Mouse (Mus musculus): ENCODE data around the gene Pyroxd2. TPM values are rescaled to one million over a fixed set of nuclear protein-coding genes. Genes with fewer than 3 reads are reported as not detected.

The Pyroxd2 gene
- polyA plus RNA-seq, 1 experiment from 2014 or later, result 1.7 TPM

DNA sequence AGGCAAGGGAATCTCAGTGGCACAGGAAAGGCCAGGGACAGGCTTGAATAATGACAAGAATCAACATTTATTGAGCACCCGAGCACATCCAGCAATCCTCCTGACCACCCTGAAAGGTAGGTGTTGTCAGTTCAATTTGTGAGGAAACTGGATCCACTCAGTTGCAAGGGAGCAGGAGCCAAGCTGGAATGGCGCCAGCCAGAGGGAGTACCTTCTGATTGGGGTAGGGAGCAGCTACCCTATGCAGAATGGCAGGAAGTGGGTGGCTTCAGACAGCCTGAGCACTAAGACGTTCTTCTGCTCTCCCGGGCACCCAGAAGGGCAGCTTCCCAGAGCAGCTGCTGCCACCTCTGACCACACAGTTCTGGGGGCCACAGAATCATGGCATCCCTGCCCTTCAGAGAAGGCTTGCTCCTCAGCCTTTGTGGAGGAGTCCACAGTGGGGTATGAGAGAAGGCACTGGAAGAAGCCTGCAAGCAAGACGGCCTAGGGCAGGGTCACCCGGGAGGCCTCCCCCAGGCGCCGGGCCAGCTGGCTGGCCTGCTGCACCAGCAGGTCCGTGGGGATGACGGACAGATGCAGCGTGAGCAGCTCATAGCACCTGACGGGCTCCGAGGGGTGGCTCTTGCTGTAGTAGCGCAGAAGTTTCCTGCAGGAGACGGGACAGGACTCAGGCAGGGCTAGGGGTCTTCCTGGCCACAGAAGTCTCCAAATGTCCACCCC, 2.7 kb upstream of the Pyroxd2 start:
- Histone ChIP-seq H3K36me3 (ENCODE audit: control insufficient read depth, insufficient read depth, low read length) (no peaks in the 10 kb centered on the region), H3K4me2 (ENCODE audit: low read length) (no peak overlapping the region), H3K9ac (ENCODE audit: low read length) (no peak overlapping the region), H3K27me3 (replicated peaks; ENCODE audit: control insufficient read depth, insufficient read depth, low read length) (no peaks in the 10 kb centered on the region), H3K4me3 (ENCODE audit: low read depth, low read length) (no peak overlapping the region), H3K27ac (ENCODE audit: low read depth, low read length) (no peak overlapping the region), H3K9me3 (replicated peaks; ENCODE audit: control insufficient read depth, low read length) (no peaks in the 10 kb centered on the region), H3K4me1 (ENCODE audit: control insufficient read depth, insufficient read depth, low read length) (peaks cover 16% of the 10 kb centered on the region)
- ATAC-seq (no peak), DNase-seq (ENCODE audit: low spot score) (peak; percentile 39)
- WGBS, result 70% methylated on average over 15 of the region's 15 CpGs

DNA sequence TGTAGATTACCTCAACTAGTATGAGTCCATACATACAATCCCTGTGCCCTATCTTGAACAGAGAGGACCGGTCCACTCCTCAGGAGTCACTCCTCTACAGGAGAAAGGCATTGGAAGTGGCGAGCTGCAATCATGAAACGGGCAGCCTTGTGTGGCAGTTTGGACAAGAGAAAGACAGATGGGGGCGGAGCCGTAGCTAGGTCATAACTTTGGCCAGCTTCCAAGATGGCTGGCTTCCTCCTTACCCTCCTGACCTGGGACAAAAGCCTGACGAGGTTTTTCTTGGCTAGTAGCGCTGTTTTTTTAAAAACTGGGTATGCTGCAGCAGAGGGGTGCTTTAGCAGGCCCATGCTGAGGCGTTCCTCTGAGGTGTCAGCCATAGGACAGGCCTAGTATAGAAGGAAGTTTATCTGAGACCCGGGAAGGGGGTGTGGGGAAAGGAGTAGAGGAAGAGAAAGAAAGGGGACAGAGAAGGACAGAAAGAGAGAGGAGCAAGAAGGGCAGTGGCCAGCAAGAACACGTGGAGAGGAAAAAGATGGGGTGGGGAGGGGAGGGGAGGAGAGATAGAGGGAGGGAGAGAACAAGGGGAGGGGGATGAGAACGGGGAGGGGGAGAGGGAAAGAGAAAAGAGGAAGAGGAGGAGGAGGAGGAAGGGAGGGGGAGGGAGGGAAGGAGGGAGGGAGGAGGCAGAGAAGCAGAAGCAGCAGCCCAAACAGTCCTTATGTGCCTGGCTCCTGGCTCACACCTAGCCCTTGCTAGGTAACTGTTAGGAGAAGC, 754 bp upstream of the Pyroxd2 start:
- H3K27ac ChIP-seq (ENCODE audit: low read depth, low read length), result no peak overlapping the region; the same call in 1 of the 2 replicates
- H3K27me3 ChIP-seq (replicated peaks; ENCODE audit: control insufficient read depth, insufficient read depth, low read length), result no peaks in the 10 kb centered on the region
- H3K4me3 ChIP-seq (ENCODE audit: low read depth, low read length), result no peak overlapping the region
- peak overlapping the region; percentile 64 for H3K4me2 ChIP-seq (ENCODE audit: low read length)
- no peaks in the 10 kb centered on the region for H3K36me3 ChIP-seq (ENCODE audit: control insufficient read depth, insufficient read depth, low read length)
- DNase-seq (ENCODE audit: low spot score) (peak; percentile 67), ATAC-seq (peak; percentile 15; the same call in 1 of the 2 replicates)
- H3K4me1 ChIP-seq (ENCODE audit: control insufficient read depth, insufficient read depth, low read length), result peaks cover 16% of the 10 kb centered on the region
- 19% methylated on average over 11 of the region's 11 CpGs for WGBS
- H3K9me3 ChIP-seq (replicated peaks; ENCODE audit: control insufficient read depth, low read length), result no peaks in the 10 kb centered on the region
- no peak overlapping the region; the same call in 1 of the 2 replicates for H3K9ac ChIP-seq (ENCODE audit: low read length)

DNA sequence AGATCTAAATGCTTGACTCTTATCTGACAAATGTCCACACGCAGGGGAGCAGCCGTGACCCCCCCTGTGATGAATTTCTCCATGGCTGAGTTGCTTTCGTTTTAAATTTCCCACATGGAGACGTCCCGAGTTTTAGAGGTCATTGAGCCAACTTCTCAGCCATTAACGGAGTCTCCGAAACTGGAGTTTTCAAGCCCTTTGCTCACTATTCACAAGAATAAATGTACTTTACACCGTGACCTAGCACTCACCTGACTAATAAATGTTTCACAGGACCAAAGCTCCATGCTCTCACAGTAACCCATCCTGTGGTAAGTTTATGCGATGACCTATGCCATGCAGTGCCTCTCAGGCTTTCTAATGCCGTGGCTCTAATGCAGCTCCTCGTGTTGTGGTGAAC, 2.4 kb downstream of the Pyroxd2 start:
- no peaks in the 10 kb centered on the region for H3K9me3 ChIP-seq (replicated peaks; ENCODE audit: control insufficient read depth, low read length)
- no peak overlapping the region for H3K9ac ChIP-seq (ENCODE audit: low read length)
- 91% methylated on average over 11 of the region's 11 CpGs for WGBS
- H3K27ac ChIP-seq (ENCODE audit: low read depth, low read length), result no peak overlapping the region
- H3K4me3 ChIP-seq (ENCODE audit: low read depth, low read length), result no peak overlapping the region
- H3K36me3 ChIP-seq (ENCODE audit: control insufficient read depth, insufficient read depth, low read length), result no peaks in the 10 kb centered on the region
- H3K27me3 ChIP-seq (replicated peaks; ENCODE audit: control insufficient read depth, insufficient read depth, low read length), result no peaks in the 10 kb centered on the region
- ATAC-seq (no peak), DNase-seq (ENCODE audit: low spot score) (no peak)
- H3K4me1 ChIP-seq (ENCODE audit: control insufficient read depth, insufficient read depth, low read length), result peaks cover 17% of the 10 kb centered on the region
- H3K4me2 ChIP-seq (ENCODE audit: low read length), result no peak overlapping the region

DNA sequence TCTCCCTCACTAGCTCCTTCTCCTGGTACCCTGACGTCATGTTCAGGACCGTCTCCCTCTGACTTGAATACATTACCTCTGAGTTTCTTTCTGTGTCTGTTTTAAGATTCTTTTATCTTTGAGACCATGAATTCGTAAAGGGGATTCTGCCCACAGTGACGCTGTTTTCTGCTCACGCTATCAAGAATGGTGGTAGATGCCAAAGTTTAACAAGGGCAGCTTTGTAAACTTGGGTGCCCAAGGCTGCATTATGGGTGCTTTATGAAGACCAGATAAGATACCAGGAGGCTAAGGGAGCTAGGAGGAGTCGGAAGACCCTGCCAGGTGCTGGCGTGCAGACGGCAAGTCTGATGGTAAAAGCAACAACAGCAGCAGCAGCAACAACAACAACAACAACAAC, 5.9 kb downstream of the Pyroxd2 start:
- 87% methylated on average over 8 of the region's 8 CpGs for WGBS
- H3K36me3 ChIP-seq (ENCODE audit: control insufficient read depth, insufficient read depth, low read length), result no peaks in the 10 kb centered on the region
- no peaks in the 10 kb centered on the region for H3K27me3 ChIP-seq (replicated peaks; ENCODE audit: control insufficient read depth, insufficient read depth, low read length)
- H3K9me3 ChIP-seq (replicated peaks; ENCODE audit: control insufficient read depth, low read length), result no peaks in the 10 kb centered on the region
- no peak overlapping the region for H3K4me2 ChIP-seq (ENCODE audit: low read length)
- no peak overlapping the region for H3K27ac ChIP-seq (ENCODE audit: low read depth, low read length)
- DNase-seq (ENCODE audit: low spot score) (no peak), ATAC-seq (no peak)
- H3K4me1 ChIP-seq (ENCODE audit: control insufficient read depth, insufficient read depth, low read length), result peaks cover 10% of the 10 kb centered on the region; the same call in 1 of the 2 replicates
- no peak overlapping the region for H3K9ac ChIP-seq (ENCODE audit: low read length)
- no peak overlapping the region for H3K4me3 ChIP-seq (ENCODE audit: low read depth, low read length)

DNA sequence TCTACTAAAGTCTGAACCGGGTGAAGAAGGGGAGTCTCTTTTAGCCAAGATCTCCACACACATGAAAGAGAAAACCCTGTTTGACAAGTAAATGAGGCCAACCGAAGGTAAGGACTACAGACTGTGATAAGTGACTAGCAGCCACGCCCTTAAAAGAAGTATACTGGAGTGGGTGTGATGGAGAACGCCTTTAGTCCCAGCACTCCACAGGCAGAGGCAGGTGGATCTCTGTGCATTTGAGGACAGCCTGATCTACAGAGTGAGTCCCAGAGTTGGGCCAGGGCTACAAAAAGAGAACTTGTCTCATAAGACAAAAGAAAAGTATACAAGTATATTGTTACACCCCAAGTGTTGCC, 6.7 kb downstream of the Pyroxd2 start:
- no peak overlapping the region for H3K4me2 ChIP-seq (ENCODE audit: low read length)
- DNase-seq (ENCODE audit: low spot score) (no peak), ATAC-seq (no peak)
- H3K4me3 ChIP-seq (ENCODE audit: low read depth, low read length), result no peak overlapping the region
- H3K36me3 ChIP-seq (ENCODE audit: control insufficient read depth, insufficient read depth, low read length), result no peaks in the 10 kb centered on the region
- no peaks in the 10 kb centered on the region for H3K27me3 ChIP-seq (replicated peaks; ENCODE audit: control insufficient read depth, insufficient read depth, low read length)
- H3K9me3 ChIP-seq (replicated peaks; ENCODE audit: control insufficient read depth, low read length), result no peaks in the 10 kb centered on the region
- peaks cover 9% of the 10 kb centered on the region; the same call in 1 of the 2 replicates for H3K4me1 ChIP-seq (ENCODE audit: control insufficient read depth, insufficient read depth, low read length)
- no peak overlapping the region for H3K27ac ChIP-seq (ENCODE audit: low read depth, low read length)
- H3K9ac ChIP-seq (ENCODE audit: low read length), result no peak overlapping the region
- 75% methylated on average over 4 of the region's 4 CpGs for WGBS

DNA sequence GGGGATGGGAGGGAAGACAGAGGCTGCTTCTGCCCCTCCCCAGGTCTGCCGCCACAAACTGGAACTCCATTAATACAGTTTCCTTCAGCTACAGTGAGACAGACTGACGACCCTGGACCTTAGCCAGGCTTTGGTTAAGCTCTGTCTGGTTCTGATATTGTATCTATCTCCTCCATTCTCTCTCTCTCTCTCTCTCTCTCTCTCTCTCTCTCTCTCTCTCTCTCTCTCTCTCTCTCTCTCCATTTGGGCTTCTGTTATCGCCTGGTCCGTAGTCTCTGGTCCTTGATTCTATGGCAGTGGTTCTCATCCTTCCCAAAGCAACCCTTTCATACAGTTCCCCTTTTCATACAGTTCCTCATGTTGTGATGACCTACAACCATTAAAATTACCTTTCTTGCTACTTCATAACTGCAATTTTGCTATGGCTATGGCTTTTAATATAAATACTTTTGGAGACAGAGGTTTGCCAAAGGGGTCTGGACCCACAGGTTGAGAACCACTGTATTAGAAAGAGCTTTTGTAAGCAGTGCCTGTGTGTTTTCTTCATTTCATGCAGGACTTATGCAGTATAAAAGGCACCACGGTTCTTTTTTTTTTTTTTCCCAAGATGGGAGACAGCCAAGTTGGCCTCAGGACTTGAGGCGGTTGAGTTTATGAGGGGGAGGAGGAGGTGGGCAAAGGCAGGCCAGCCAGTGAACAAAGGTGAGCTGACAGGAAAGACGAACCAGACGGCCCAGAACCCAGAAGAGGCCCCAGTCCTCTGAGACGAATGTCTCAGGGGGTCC, 7.3 kb downstream of the Pyroxd2 start:
- WGBS, result 43% methylated on average over 9 of the region's 9 CpGs
- no peak overlapping the region for H3K4me3 ChIP-seq (ENCODE audit: low read depth, low read length)
- H3K27ac ChIP-seq (ENCODE audit: low read depth, low read length), result no peak overlapping the region
- no peaks in the 10 kb centered on the region for H3K9me3 ChIP-seq (replicated peaks; ENCODE audit: control insufficient read depth, low read length)
- H3K27me3 ChIP-seq (replicated peaks; ENCODE audit: control insufficient read depth, insufficient read depth, low read length), result no peaks in the 10 kb centered on the region
- ATAC-seq (no peak), DNase-seq (ENCODE audit: low spot score) (no peak)
- no peak overlapping the region for H3K4me2 ChIP-seq (ENCODE audit: low read length)
- peaks cover 9% of the 10 kb centered on the region; the same call in 1 of the 2 replicates for H3K4me1 ChIP-seq (ENCODE audit: control insufficient read depth, insufficient read depth, low read length)
- H3K36me3 ChIP-seq (ENCODE audit: control insufficient read depth, insufficient read depth, low read length), result no peaks in the 10 kb centered on the region
- no peak overlapping the region for H3K9ac ChIP-seq (ENCODE audit: low read length)

DNA sequence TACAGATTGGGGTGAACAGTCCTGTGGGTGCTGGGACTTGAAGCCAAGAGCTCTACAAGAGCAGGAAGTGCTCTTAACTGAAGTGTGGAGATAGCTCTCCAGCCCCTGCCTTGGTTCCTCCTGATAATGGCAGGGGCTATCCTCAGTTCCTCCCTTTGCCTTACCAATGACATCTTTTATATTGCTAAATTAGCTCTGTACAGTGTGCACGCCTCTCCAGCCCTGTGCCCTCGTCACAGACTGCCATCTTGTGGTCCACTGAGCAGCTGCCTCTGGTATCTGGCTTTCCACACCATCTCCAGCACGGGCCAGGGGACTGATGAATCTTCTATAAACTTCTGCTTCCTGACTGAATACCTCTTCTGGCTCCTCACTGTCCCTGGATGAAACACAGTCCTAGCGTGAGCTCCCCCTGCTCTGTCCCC, 8.4 kb downstream of the Pyroxd2 start:
- Histone ChIP-seq H3K9ac (ENCODE audit: low read length) (no peak overlapping the region), H3K4me3 (ENCODE audit: low read depth, low read length) (no peak overlapping the region), H3K4me2 (ENCODE audit: low read length) (no peak overlapping the region), H3K4me1 (ENCODE audit: control insufficient read depth, insufficient read depth, low read length) (peaks cover 9% of the 10 kb centered on the region; the same call in 1 of the 2 replicates), H3K27me3 (replicated peaks; ENCODE audit: control insufficient read depth, insufficient read depth, low read length) (no peaks in the 10 kb centered on the region), H3K27ac (ENCODE audit: low read depth, low read length) (no peak overlapping the region), H3K36me3 (ENCODE audit: control insufficient read depth, insufficient read depth, low read length) (no peaks in the 10 kb centered on the region), H3K9me3 (replicated peaks; ENCODE audit: control insufficient read depth, low read length) (no peaks in the 10 kb centered on the region)
- ATAC-seq (peak; percentile 83), DNase-seq (ENCODE audit: low spot score) (peak; percentile 76)
- 30% methylated on average over 4 of the region's 4 CpGs for WGBS

DNA sequence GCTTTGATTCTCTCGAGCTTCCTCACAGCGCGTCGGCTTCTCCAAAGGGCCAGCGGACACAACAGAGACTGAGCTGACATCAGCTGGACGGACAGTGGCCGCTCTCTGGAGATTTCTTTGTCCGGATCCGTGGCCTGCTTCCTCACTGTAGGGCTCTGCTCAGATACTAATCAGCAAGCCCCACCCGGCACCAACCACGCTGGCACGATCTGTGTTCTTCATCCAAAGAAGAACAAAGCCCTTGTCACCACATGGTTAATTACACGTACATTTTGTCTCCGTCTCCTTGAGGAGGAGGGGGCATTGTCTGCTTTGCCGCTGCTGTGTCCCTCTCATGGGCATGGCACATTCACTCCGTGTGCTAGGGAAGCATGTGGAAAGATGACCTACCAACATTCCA, 9.3 kb downstream of the Pyroxd2 start:
- Histone ChIP-seq H3K9ac (ENCODE audit: low read length) (peak overlapping the region; percentile 29; the same call in 1 of the 2 replicates), H3K27me3 (replicated peaks; ENCODE audit: control insufficient read depth, insufficient read depth, low read length) (no peaks in the 10 kb centered on the region), H3K4me2 (ENCODE audit: low read length) (no peak overlapping the region), H3K4me3 (ENCODE audit: low read depth, low read length) (no peak overlapping the region), H3K36me3 (ENCODE audit: control insufficient read depth, insufficient read depth, low read length) (no peaks in the 10 kb centered on the region), H3K4me1 (ENCODE audit: control insufficient read depth, insufficient read depth, low read length) (peaks cover 9% of the 10 kb centered on the region; the same call in 1 of the 2 replicates), H3K27ac (ENCODE audit: low read depth, low read length) (no peak overlapping the region), H3K9me3 (replicated peaks; ENCODE audit: control insufficient read depth, low read length) (no peaks in the 10 kb centered on the region)
- DNase-seq (ENCODE audit: low spot score) (peak; percentile 37), ATAC-seq (no peak)
- 50% methylated on average over 16 of the region's 16 CpGs for WGBS
